Mouse (Mus musculus) heart, postnatal 36 days (tissue): ENCODE results near the gene Rita1. TPM values are rescaled to one million over a fixed set of nuclear protein-coding genes. Genes with fewer than 3 reads are reported as not detected.

Experiments
- DNase-seq, 2 experiments: peaks; one replicate each; pipeline ENCODE4 v3.0.0; 2021 to 2022
- intact Hi-C: fragments of 180-260 bp; cut with DNase I; formaldehyde crosslinking; loops from one replicate; pipeline ENCODE4 v1.15.1; 2025
- total RNA-seq, 2 experiments: library from RNA; stranded (reverse); gene quantifications; 2 replicates each; pipeline ENCODE4 v1.2.3; 2021

Gene Rita1
- total RNA-seq, 2 experiments from 2014 or later = 15.0 to 17.1 TPM

GRCm38 (mm10) chr5:120628624-120629023 lies 16.2 kb upstream of the Rita1 start:
- intact Hi-C loops = no loop called here
- peak in 1 of 2 experiments; percentile 35 for DNase-seq

- DNase-seq = no peak
- intact Hi-C loops = no loop called here
These were observed 15.3 kb upstream of the Rita1 start for GRCm38 (mm10) chr5:120627515-120628300.

- no peak for DNase-seq
- intact Hi-C loops = no loop called here
These were observed 14.0 kb upstream of the Rita1 start for GRCm38 (mm10) chr5:120626399-120626798.

GRCm38 (mm10) chr5:120624427-120624826 lies 12.0 kb upstream of the Rita1 start:
- intact Hi-C loops = no loop called here
- DNase-seq = no peak

- DNase-seq = no peak
- intact Hi-C loops = no loop called here
These were observed 9.9 kb upstream of the Rita1 start for GRCm38 (mm10) chr5:120622198-120622851.

- DNase-seq = no peak
- intact Hi-C loops = no loop called here
These were observed 9.4 kb upstream of the Rita1 start for GRCm38 (mm10) chr5:120621846-120622197.

- no peak for DNase-seq
- intact Hi-C loops = no loop called here
These were observed 8.8 kb upstream of the Rita1 start for GRCm38 (mm10) chr5:120621078-120621765.

- intact Hi-C loops = loop anchor here (1.0 kb wide), 1 partner anchor 53 kb away; no protein-coding TSS in a partner anchor
These were observed 8.1 kb upstream of the Rita1 start for GRCm38 (mm10) chr5:120620375-120621077.

GRCm38 (mm10) chr5:120619201-120619600 lies 6.8 kb upstream of the Rita1 start:
- peak; percentile 56 to 76 for DNase-seq
- intact Hi-C loops = loop anchor here (1.0 kb wide), 1 partner anchor 127 kb away; no protein-coding TSS in a partner anchor

More at GRCm38 (mm10) chr5:120620375-120621077, 8.1 kb upstream of the Rita1 start:
- DNase-seq = peak; percentile 79 to 88

GRCm38 (mm10) chr5:120618778-120619177 lies 6.4 kb upstream of the Rita1 start:
- intact Hi-C loops = loop anchor here (1.0 kb wide), 1 partner anchor 128 kb away; no protein-coding TSS in a partner anchor
- DNase-seq = no peak

- no peak for DNase-seq
- intact Hi-C loops = no loop called here
These were observed 3.5 kb upstream of the Rita1 start for GRCm38 (mm10) chr5:120615903-120616302.

GRCm38 (mm10) chr5:120612822-120613604 lies 624 bp upstream of the Rita1 start:
- intact Hi-C loops = no loop called here
- DNase-seq = peak; percentile 99 to 100

- intact Hi-C loops = no loop called here
- no peak for DNase-seq
These were observed 973 bp downstream of the Rita1 start for GRCm38 (mm10) chr5:120611416-120611815.

GRCm38 (mm10) chr5:120610906-120611305 lies 1.5 kb downstream of the Rita1 start:
- intact Hi-C loops = no loop called here
- DNase-seq = no peak

GRCm38 (mm10) chr5:120609246-120609775 lies 3.1 kb downstream of the Rita1 start:
- intact Hi-C loops = loop anchor here (10.0 kb wide), 2 partner anchors 355 to 465 kb away; no protein-coding TSS in a partner anchor
- DNase-seq = no peak

GRCm38 (mm10) chr5:120607335-120607734 lies 5.1 kb downstream of the Rita1 start:
- intact Hi-C loops = loop anchor here (10.0 kb wide), 2 partner anchors 353 to 463 kb away; no protein-coding TSS in a partner anchor
- no peak for DNase-seq

- intact Hi-C loops = loop anchor here (10.0 kb wide), 2 partner anchors 352 to 462 kb away; no protein-coding TSS in a partner anchor
- DNase-seq = no peak
These were observed 5.7 kb downstream of the Rita1 start for GRCm38 (mm10) chr5:120606590-120607200.

- peak; percentile 89 to 92 for DNase-seq
- intact Hi-C loops = loop anchor here (1.0 to 10.0 kb wide), 4 partner anchors 77 to 461 kb away; no protein-coding TSS in a partner anchor
These were observed 6.7 kb downstream of the Rita1 start for GRCm38 (mm10) chr5:120605688-120606087.

GRCm38 (mm10) chr5:120605241-120605661 lies 7.1 kb downstream of the Rita1 start:
- no peak for DNase-seq
- intact Hi-C loops = loop anchor here (1.0 to 10.0 kb wide), 4 partner anchors 76 to 460 kb away; no protein-coding TSS in a partner anchor
